Mouse (Mus musculus) CD4-positive helper T cell, adult 2 months (primary cell): ENCODE measurements around the gene Ltb.

Experiments used
- DNase-seq: peaks from one replicate; pipeline ENCODE4 v3.0.0-alpha.2; 2012; ENCODE audit warnings: low read depth, missing footprints, low spot score

Ltb gene

DNA sequence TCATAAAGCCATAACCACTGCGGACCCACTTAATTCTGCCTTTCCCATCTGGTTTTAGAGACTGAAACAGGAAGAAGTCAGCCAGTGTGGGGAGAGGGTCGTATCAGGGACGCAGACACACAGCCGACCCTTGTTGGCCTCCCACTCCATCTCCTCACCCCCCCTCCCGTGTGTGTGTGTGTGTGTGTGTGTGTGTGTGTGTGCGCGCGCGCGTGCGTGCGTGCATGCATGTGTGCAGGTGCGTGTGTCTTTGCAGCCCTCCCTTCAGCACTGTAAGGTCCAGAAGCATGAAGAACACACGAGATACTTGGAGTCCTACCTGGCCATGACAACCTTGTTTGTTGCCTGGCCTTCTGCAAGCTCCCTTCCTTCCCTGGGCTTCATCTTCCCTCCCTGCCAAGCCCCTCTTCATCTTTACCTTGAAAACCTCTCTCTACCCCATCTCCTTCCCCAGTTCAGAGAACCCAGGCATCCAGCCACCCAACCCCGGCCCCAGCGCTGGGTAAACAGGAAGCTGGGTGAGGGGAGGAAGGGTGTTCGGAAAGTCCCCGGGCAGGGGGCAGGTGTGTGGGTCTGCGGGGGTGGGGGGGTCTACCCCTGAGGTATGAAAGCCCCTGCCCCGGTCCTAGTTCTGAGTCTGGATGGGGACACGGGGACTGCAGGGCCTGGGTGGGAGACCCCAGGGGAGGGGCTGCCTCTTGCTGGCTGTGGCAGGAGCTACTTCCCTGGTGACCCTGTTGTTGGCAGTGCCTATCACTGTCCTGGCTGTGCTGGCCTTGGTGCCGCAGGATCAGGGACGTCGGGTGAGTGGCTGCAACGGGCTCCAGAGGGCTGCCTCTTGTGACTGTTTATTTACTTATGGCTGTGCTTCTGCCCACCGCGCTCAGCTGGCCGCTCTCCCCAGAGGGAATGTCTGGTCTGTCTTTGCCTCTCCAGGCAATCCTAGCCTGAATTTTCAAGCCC, at the start of gene Ltb:
Gene Ltb, plus strand, starts transcription at position 559 of the 963 bp plus-strand sequence.
- peak; percentile 85 for DNase-seq

DNA sequence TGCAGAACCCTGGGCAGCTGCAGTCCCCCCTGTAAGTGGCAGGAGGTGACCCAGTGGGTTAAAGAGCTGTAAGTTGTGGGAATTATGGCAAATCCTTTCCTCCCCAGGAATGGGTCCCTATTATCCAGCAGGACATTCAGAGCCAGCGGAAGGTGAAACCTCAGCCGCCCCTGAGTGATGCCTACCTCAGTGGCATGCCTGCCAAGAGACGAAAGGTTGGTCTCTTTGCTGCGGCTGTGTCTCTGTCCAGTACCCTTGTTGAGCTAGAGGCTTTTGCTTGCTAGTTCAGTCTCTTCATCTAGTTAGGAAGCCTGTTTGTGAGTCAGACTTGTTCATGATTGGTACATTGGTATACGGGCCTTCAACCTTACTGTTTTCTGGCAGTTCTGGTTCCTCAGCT, 48.1 kb upstream of the Ltb start:
- no peak for DNase-seq

DNA sequence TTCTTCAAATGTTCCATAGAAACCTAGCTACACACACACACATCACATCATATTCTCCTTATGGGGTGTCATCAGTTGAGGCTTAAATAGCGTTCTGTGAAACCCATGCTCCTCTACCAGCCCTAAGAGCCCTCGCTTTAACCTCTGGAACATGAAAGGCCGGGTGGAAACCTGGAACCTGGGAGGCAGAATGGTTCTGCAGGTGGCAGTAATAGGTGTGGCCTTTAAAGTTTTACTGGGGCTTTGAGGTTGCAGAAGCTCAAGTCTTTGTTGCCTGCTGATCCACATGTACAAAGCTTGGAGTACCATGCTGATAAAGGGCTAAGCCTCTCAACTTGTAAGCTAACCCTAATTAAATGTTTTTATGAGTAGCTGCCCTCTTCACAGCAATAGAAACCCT, 46.9 kb upstream of the Ltb start:
- DNase-seq, result no peak

DNA sequence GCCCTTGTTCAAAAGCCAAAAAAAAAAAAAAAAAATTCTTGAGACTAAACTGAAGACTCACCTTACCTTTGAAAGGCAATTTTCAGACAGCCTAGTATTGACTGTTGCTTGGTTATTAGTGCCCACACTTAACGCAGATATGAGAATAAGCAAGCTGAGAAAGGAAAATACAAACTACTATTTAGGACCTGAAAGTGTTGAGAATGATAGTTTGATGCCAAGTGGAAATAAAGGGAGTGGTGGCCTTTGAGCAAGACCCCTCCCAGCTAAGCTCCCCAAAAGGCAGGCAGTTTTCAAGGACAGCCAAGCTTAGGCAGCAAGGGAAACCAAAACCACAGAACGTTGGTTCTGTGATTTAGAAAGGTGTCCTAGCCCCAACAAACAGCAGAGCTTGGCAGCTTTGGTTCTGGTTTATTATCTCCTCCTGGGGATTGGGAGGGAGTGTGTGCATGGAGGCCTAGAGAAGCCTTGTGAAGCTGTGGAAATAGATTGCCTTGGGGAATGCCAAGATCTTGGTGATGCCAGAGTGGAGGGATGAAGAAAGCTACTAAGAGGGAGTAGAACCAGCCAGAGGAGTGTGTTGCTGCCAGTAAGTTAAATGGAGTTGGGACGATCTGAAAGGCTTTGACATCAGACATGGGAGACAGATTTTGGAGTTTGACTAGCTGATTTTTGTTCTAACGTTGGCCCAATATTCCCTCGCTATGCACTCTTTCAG, 46.2 kb upstream of the Ltb start:
- DNase-seq, result no peak

DNA sequence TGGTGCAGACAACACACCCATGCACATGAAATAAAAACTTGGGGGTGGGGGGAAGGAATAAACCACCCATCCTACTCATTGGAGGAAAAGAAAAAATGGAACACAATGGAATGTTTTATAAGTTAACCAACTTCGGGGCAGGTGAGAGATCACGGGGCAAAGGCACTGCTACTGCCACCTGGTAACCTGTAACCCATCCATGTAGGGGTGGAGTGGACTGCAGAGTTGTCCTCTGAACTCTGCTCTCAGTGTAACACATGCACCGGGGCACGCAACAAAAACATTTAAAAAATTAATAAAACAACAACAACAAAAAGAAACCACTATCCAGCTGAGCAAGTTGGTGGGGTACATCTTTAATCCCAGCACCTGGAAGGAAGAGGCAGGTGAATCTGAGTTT, 42.1 kb upstream of the Ltb start:
- DNase-seq, result no peak

DNA sequence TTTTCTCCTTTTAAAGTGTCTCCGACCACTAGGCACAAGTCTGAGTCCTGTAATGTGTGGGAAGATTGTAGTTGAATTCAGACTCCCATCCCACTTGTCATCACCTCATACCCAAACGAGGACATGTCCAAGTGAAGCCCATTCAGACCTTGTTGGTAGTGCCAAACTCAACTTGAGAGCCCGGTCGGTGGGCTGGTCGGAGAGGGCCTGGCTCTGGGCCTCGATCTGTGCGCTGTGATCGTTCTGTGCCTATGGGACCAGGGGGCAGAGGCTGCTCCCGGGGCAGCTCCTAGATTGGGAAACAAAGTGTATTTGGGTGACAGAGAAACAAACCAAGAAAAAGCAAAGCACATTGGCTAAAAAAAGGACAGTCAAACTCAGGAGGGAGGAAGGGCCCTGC, 41.2 kb upstream of the Ltb start:
- no peak for DNase-seq

DNA sequence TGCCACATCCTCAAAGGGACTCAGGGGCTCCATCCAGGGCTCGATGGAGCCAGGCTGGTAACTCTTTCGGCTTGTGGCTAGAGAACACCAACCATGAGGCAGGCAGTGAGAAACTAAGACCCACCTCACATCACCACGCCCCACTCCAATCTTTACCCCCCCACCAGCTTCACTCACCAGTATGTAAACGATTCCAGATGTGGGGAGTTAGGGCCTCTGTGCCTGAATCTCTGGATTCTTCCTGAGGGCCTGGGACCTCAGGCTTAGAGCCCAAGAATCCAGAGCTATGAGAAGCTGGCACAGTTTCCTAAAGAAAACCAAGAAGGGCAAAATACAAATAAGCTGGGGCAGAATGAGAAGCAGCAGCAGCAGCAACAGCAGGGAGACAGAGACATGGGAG, 40.3 kb upstream of the Ltb start:
- no peak for DNase-seq

DNA sequence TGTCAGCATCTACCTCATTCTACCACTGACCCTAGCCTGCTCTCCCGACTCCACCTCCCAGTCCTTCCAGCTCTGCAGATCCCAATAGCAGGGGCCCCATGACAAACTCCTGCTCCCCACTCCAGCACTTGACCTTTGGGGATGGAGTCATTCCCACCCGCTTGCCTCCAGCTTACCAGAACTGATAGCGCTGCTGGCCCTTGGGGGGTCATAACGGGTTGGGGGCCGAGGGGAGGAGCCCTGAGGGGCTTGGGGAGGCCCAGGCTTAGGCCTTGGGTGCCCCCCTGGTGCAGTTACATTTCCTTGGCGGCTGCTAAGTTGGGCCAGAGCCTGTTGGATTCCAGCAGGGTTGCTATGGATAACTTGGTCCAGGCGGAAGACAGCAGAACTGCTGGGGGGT, 39.6 kb upstream of the Ltb start:
- DNase-seq, result no peak

DNA sequence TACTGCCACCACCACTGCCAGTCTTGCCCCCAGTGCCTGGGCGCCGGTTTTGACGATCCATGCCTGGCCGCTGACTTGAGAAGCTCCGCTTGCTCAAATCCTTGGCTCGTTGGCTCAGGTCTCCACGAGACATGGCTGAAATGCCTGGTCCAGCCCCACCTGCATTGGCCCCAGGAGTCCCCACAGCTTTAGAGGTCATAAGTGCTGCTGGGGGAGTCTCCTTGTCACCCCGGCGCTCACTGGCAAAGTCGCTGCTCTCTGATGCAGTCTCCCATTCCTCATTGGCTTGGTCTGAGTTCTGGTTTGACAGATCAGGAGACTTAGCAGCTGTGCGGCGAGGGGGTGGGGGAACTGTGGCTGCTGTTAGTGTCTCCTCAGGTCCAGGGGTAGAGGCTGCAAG, 38.8 kb upstream of the Ltb start:
- no peak for DNase-seq

DNA sequence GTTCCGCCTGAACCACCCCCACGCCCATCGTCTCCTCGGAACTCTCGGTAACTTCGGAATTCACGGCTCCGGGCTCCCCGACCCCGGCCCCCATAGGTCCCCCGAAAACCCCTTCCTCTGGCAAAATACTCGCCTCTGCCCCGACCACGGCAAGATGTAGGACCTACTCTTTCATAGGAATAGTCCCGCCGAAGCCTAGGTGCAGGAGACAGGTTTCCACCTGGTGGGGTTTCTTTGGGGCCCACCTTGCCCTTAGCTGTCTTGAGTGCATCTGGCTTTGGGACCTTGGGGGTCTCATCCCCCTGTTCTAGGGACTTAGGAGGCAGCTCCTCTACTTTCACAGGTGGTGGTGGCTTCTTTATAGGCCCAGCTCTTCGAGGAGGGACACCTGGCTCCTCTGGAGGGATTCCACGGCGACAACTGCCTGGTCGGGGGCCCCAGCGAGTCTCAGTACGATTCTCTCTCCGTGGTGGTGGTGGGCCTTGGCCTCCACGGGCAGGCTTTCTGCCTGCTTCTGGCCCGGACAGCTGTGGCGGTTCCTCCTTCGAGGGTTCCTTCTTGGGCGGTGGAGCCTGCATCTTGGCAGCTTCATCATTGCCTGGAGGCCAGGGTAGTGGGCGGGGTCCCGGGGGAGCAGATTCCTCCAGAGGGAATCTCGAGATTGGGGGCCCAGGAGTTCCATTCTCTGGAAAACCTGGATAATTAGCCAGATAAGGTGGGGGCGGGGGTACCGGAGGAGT, 37.6 kb upstream of the Ltb start:
- DNase-seq, result no peak

DNA sequence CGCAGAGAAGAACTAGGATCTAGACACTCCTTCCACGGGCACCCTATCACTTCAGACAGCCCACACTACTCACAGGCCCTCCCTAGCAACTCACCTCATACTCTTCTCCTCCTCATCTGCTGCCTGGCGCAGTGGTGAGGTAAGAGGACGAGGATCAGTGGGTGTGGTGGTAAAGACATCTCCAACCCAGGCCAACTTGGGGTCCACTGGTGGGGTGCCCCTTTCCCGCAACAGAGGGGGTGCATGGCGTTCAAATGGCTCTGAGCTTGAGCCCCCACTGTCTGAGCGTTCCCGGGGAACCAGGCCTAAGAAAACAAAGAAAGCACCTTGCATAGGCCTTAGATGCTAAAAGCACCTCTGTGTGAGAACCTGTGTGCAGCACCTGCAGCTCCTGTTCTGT, 37.0 kb upstream of the Ltb start:
- no peak for DNase-seq

DNA sequence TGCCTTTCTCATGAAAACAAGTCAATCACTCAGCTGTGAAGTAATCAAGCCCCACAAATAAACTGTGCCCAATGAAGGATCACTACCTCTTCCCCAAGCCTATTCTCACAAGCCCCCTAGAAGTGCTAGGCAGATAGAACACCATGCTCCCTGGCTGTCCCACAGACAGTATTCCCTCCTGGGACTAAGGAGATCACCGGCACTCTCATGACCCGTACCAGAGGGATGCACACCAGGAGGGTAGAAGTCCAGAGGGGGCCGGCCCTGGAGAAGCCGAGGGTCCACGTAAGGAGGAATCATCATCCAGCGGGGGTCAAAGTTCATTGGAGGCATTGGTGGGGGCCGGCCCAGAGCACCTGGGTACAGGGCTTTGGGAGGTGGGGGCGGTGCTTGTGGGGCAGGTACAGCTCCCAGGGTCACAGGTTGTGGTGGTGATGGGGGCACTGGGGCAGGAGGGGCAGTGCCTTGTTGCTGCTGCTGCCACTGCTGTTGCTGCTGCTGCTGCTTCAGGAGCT, 36.5 kb upstream of the Ltb start:
- no peak for DNase-seq

DNA sequence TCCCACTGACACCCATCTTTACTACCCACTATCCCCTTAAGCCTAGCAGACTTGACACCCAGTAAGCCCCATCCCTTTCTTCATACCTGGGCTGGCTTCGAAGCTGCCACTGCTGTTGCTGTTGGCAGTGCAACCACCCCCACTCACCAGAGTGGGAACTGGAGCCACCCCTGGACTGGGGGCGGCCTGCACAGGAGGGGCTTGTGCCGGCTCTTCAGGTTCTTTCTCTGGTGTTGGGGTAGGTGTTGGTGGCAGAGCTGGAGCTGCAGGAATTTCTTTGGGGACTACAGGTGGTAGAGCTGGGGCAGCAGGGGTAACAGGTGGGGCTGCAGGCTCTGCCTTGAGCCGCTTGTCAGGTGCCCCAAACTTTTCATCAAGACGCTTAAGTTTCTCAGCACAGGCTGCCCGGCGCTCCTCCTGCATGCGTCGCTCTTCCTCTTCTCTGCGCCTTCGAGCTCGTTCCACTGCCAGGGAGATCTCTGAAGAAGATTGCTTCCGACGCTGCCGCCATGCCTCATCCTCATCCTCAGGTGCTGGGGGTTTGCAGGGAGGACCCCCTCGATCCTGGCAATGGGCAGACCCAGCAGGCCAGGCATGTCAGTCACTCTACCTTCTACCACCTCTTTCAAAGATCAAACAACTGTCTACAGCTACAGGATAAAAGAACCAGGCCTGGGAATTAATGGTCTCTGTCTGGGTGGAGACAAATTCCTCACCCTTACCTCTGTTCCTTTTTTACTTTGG, 35.2 kb upstream of the Ltb start:
- DNase-seq, result no peak

DNA sequence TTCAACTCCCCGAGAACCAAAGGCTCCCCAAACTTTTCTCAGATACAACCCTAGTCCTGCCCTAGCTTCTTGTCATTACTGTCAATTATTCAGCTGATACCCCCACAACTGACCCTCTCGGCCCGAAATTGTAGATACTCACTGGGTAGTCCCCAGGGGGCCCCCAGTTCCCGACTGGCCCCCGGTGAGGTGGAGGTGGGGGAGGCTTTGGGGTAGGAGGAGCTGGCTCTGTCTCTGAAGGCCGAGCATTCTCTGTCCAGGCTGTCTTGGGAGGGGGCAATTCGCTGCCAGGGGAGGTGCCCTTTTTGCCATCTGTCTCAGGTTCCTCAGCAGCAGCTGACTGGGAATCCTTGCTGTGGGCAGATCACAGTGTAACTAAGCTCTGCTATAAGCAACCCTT, 34.6 kb upstream of the Ltb start:
- no peak for DNase-seq

DNA sequence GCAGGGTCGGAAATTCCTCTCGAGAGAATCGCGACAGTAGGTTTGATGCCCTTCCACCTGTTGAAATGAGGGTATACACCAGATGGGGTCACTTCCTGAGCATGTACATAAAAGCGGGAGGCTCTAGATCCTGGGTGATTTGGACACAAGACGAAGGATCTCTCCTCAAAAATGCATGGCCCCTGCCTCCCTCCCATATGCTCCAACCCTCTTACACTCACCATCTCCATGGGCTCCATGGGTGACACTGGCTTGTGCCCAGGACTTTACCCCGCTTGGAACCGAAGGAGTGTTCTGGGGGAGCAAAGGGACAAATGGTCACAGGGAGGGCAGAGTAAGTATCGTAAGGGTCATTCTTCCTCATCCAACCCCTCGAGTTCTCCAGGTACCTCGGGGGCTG, 32.8 kb upstream of the Ltb start:
- no peak for DNase-seq

DNA sequence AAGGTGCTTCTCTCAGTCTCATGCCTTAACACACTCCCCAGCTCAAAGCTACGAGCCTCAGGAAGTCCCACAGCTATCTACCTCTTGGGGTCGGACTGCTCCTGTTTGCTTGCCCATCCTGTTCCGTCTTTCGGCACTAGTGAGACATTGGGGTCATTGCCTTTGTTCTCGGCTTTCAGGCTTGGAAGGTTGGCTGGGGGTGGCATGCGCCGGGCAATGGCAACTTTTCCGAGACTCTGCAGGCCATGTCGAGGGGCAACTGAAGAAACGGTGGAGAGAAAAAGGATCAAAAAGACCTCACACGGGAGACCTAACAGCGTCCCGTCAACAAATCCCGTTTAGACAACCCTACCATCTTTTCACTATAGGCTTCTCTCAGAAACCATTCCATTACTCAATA, 32.1 kb upstream of the Ltb start:
- no peak for DNase-seq

DNA sequence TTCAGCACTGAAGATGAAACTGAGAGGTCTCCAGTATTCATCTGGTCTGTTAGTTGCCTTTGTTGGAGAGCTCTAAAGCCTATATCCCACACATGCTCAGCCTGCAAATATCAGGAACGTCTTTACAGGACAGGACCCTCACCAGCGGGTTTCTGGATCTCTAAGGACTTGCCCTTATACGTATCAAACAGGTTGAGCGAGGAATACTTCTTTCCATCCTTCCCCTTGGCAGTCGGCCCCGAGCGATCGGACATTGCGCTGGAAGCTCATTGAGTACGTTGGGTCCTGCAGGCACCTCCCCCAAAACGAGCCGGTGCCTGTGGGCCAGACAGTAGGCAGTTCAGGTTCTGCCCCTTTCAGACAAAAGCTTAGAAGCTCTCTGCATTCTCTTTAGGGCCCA, 31.5 kb upstream of the Ltb start:
- no peak for DNase-seq

DNA sequence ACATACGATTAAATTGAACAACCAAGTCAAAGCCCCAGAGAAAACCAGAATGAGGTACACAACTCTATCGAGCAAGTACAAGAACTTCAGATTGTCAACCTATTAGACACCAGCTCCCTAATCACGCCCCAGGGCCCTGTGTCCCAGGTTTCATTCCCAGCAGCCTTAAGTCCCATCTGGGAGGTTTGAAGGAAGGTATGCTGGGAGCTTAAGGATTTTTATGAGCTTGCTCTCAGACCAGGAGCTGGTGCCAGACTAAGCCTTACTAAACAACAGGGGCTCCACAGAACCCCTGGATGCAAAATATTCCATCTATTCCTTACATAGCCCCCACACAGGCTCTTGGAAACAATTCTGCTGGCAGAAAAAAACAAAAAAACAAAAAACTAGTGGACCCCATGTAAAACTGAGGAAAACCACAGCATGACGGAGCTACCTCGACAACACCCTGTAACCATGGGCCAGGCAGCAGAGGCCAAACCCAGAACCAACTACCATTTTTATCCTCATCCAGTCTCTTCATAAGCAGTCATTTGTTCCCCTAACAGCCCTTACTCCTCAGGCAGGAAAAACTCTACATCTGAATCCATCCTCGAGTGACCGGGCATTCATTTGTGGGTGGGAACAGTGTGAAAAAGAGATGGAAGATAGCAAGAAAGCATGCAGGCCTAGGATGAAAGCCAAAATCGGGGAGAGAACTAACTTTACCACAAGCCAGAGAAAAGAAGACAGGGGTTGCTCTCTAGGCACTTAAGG, 30.7 kb upstream of the Ltb start:
- DNase-seq, result peak; percentile 37

DNA sequence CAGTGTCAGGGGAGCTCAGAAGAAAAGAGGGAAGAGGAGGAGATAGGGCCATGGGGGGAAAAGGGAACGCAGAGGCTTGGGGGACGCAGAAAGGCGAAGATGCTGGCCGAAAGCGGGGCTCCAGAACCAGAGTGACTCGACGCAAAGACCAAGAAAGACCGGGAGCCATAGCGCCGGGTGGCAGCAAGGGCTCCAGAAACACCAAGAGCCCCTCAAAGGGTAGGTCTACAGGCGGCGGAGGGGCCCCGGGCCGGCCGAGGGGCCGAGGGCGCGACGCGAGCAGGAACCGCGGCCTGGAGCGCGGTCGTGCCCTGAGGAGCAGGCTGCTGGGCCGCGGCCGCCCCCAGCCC, 30.0 kb upstream of the Ltb start:
- no peak for DNase-seq

DNA sequence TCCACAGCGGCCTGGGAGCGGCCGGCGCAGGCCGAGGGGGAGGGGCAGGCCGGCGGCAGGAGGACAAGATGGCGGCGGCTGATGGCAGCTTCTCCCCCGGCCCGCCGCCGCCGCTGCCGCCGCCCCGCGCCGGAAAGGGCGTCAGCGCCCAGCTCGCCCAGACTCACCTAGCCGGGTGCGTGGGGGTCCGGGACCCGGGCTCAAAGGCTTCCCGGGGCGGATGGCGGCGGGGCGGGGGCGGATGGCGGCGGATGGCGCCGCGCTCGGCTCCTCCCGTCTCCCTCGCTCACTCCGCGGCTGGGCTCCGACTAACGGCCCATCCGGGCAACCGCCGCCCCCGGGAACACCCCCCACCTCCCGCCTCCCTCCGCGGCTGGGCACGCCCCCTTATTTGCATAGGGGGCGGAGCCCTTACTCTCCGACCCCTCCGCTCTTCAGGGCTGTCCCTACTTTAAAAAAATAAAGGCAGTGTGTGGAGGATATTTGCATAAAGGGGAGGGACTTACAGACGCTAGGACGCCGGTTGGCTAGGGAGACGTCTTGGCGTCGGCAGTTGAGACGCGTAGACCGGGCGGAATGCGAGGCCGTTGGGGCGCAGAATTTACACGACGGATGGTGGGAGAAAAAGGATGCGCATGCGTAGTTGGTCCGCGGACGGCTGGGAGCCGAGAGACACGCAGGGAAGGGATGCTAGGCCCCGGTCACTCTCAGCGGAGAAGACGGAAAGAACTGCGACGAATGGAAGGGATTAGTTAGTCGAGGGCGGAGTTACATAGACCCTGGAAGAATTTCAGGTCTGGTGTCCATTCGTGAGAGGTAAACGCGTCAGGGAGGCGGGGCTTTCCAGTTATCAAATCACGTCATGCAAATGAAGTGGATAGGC, 29.4 kb upstream of the Ltb start, which contains the start of gene Prrc2a:
Gene Prrc2a, minus strand, starts transcription at position 330 of the 883 bp plus-strand sequence.
- peak; percentile 99 for DNase-seq
